Mouse (Mus musculus) thymus, adult 2 months (tissue): ENCODE results near the gene Atg9b. TPM values are rescaled to one million over a fixed set of nuclear protein-coding genes. Genes with fewer than 3 reads are reported as not detected.

Source experiments
- DNase-seq: peaks from one replicate; pipeline ENCODE4 v3.0.0; 2021
- H3K27ac ChIP-seq: fragments of 200-500 bp; 2 replicates; pipeline ENCODE4 v1.5.1; 2012; ENCODE audit warnings: low read length, control low read depth; ENCODE audit not compliant: control insufficient read depth, insufficient read depth
- H3K27me3 ChIP-seq: fragments of 200-500 bp; 2 replicates; pipeline ENCODE4 v1.6.1; 2012; ENCODE audit warnings: mild to moderate bottlenecking, low read length, moderate library complexity, mixed read lengths; ENCODE audit not compliant: control insufficient read depth, insufficient read depth
- H3K36me3 ChIP-seq: fragments of 200-500 bp; 2 replicates; pipeline ENCODE4 v1.6.1; 2012; ENCODE audit warnings: mild to moderate bottlenecking, low read length, moderate library complexity; ENCODE audit not compliant: control insufficient read depth, insufficient read depth
- H3K4me1 ChIP-seq: fragments of 200-500 bp; replicated peaks from 2 replicates; pipeline ENCODE4 v1.6.1; 2012; ENCODE audit warnings: low read length; ENCODE audit not compliant: control insufficient read depth, insufficient read depth
- H3K4me3 ChIP-seq: fragments of 200-500 bp; 2 replicates; pipeline ENCODE4 v1.5.1; 2012; ENCODE audit warnings: mild to moderate bottlenecking, low read length, control low read depth, moderate library complexity; ENCODE audit not compliant: control insufficient read depth, insufficient read depth
- CTCF ChIP-seq: fragments of 200-500 bp; IDR thresholded peaks from 2 replicates; pipeline ENCODE4 v1.5.1; 2012; ENCODE audit warnings: mild to moderate bottlenecking, control low read depth, low read length, moderate library complexity, borderline replicate concordance; ENCODE audit not compliant: control insufficient read depth, poor library complexity, insufficient read depth; ENCODE audit errors: extremely low read depth
- POLR2A ChIP-seq: fragments of 200-500 bp; IDR thresholded peaks from 2 replicates; pipeline ENCODE4 v1.6.1; 2012; ENCODE audit warnings: mild to moderate bottlenecking, low read length, control low read depth, moderate library complexity; ENCODE audit not compliant: control insufficient read depth, poor library complexity, insufficient read depth; ENCODE audit errors: extremely low read depth
- WGBS: fragments of 180-500 bp; shearing (Covaris S2); methylation state at CpG from one replicate; pipeline ENCODE4 v1.1.7; 2018; 5-methylcytosine and 5-hydroxymethylcytosine counted together
- polyA plus RNA-seq: library from polyadenylated mRNA; depleted of rRNA; stranded (reverse); fragments of >200 nt; gene quantifications from 2 replicates; pipeline ENCODE4 v1.2.3, GENCODE M21; 2012

Atg9b gene
- polyA plus RNA-seq, 1 experiment, result 6.8 TPM

DNA sequence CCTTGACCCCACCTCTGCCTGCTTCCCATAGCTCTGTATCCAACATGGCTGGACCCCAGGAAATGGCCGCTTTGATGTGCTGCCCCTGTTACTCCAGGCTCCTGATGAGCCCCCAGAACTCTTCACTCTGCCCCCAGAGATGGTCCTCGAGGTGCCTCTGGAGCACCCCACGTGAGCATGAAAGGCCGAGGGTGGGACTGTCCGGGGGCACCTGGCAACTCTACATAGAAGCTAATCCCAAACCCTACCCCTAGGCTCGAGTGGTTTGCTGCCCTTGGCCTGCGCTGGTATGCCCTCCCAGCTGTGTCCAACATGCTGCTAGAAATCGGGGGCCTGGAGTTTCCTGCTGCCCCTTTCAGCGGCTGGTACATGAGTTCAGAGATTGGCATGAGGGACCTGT, 22.2 kb downstream of the Atg9b start:
- Histone ChIP-seq H3K27me3 (no peaks in the 10 kb centered on the region), H3K27ac (no peak overlapping the region), H3K36me3 (no peaks in the 10 kb centered on the region), H3K4me3 (no peak overlapping the region), H3K4me1 (no peaks in the 10 kb centered on the region)
- no peak for DNase-seq
- TF ChIP-seq CTCF, result no peak
- no peak for TF ChIP-seq POLR2A
- WGBS, result 96% methylated on average over 9 of the region's 9 CpGs

DNA sequence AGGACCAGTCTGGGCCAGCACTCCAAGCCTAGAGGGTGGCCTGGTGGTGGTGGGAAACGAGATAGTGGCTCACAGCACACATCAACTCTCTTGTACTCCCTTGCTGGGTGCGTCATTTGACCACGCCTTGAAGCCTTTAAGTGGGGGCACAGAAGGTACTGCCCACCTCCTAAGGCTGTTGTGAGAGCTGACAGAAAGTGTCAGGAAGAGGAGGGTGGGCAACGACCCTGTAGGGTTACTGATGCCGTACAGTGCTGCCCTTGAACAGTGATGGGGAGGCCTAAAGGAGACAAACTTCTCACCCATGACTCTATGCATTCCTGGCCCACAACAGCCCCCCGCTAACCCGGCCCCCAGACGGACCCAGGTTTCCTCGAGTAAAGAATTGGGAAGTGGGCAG, 25.5 kb downstream of the Atg9b start:
- WGBS, result 91% methylated on average over 9 of the region's 9 CpGs

DNA sequence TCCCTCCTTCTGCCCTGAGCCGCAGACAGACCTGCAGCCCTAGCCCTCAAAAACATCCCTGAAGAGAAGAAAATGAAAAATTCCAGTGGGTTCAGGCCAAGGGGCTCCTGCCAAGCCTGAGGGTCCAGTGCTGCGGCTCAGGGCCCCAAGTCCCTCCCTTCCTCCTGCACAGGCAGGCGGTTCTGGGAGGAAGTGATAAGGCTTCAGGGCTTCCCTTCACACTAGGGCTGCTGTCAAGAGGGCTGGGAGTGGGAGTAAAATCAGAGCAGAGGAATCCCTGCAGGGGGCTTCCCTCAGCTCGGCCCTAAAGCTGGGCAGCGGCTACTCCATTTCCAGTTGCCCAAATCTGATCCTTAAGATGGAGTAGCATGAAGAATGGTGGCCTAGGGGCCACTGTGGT, 26.4 kb downstream of the Atg9b start:
- no peaks in the 10 kb centered on the region for H3K27me3 ChIP-seq
- 11% methylated on average over 5 of the region's 5 CpGs for WGBS
- H3K36me3 ChIP-seq, result no peaks in the 10 kb centered on the region
- no peak overlapping the region for H3K27ac ChIP-seq
- TF ChIP-seq CTCF (no peak), POLR2A (no peak)
- H3K4me3 ChIP-seq, result no peak overlapping the region
- peaks cover 9% of the 10 kb centered on the region for H3K4me1 ChIP-seq
- DNase-seq, result no peak

More for the DNA sequence above, 25.5 kb downstream of the Atg9b start:
- no peaks in the 10 kb centered on the region for H3K27me3 ChIP-seq
- H3K4me1 ChIP-seq, result peaks cover 1% of the 10 kb centered on the region
- H3K27ac ChIP-seq, result no peak overlapping the region
- H3K4me3 ChIP-seq, result no peak overlapping the region
- no peak for DNase-seq
- TF ChIP-seq POLR2A, result no peak
- no peak for TF ChIP-seq CTCF
- H3K36me3 ChIP-seq, result no peaks in the 10 kb centered on the region

DNA sequence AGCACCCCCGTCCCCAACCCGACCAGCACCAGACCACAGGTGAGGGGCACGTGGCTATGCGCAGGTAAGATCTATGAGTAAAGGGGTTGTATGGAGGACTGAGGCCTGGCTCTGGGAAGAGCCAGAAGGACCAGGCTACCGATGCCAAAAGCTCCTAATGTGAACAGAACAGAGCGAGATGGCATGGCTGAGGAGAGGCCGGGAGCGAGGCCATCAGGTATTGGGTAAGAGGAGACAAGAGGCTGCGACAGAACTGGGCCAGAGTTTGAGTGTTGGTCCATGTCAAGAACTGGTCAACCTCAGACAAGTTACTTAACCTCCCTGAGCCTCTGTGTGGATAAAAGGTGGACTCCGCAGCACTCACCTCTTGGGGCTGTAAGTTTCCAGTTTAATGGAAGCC, 27.0 kb downstream of the Atg9b start:
- H3K4me1 ChIP-seq, result peaks cover 9% of the 10 kb centered on the region
- H3K36me3 ChIP-seq, result no peaks in the 10 kb centered on the region
- no peak overlapping the region for H3K4me3 ChIP-seq
- TF ChIP-seq POLR2A, result no peak
- TF ChIP-seq CTCF, result no peak
- no peaks in the 10 kb centered on the region for H3K27me3 ChIP-seq
- 93% methylated on average over 10 of the region's 10 CpGs for WGBS
- DNase-seq, result no peak
- no peak overlapping the region for H3K27ac ChIP-seq

DNA sequence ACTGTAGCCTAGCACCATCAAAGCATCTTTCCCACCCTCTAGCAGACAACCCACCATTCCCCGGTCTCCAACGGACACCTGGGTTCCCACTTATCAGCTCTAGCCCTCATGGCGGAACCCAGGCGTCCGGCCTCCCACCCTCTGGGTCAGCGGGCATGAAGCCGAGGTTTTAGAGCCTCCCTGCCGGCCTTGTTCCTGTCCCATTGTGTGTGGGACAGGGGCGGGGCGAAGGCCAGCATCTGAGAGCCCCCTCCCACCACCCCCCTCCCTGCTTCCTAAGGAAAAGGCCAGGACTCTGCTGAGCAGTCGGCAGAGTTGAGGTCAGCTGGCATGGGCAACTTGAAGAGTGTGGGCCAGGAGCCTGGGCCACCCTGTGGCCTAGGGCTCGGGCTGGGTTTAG, 27.4 kb downstream of the Atg9b start, which contains the start of gene Nos3:
TSS of gene Nos3 (plus strand) at position 303 of the 400 bp plus-strand sequence.
- Histone ChIP-seq H3K4me1 (peaks cover 9% of the 10 kb centered on the region), H3K27ac (no peak within 1 kb of the TSS), H3K4me3 (no peak within 1 kb of the TSS), H3K36me3 (no peaks in the 10 kb centered on the region), H3K27me3 (no peaks in the 10 kb centered on the region)
- 94% methylated on average over 12 of the region's 12 CpGs for WGBS
- TF ChIP-seq CTCF, result no peak
- TF ChIP-seq POLR2A, result no peak
- no peak for DNase-seq

DNA sequence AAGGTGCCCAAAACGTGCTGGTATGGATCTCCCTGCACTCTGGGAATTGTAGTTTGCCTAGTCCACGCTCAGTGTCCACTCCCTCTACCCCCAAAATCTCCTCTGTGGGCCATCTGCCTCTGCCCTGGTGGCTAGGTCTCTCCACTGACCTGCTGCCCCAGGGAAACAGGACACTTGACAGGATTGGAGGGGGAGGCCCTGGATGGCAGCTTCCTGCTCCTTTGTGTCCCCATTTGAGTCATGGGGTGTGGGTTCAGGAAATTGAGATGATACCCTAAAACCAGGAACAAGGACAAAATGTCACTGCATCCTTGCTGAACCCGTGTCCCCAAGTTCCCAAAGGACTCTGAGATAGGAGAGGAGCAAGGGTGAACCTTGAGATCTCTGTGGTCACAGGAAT, 27.9 kb downstream of the Atg9b start:
- WGBS, result 84% methylated on average over 3 of the region's 3 CpGs
- Histone ChIP-seq H3K27ac (no peak overlapping the region), H3K4me3 (no peak overlapping the region), H3K4me1 (peaks cover 9% of the 10 kb centered on the region), H3K36me3 (no peaks in the 10 kb centered on the region), H3K27me3 (no peaks in the 10 kb centered on the region)
- TF ChIP-seq CTCF (no peak), POLR2A (no peak)
- no peak for DNase-seq

DNA sequence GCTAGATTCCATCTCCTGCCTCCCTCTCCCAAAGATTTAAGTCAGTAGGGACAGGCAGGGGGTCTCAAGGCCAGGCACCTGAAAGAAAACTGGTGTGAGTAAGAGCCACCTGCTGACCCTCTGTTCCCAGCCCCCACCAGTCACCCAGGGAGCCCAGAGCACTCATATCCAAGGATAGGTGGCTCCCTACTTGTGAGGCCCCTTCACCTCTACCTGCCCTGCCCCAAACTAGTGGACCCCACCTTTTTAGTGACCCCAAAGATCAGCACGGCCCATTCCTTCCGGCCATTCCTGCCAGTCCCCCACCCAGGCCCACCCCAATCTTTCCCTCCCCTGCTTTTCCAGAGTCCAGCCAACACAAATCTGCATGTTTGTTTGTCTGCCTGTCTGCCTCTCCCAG, 28.5 kb downstream of the Atg9b start:
- TF ChIP-seq POLR2A, result no peak
- TF ChIP-seq CTCF, result no peak
- 90% methylated on average over 2 of the region's 2 CpGs for WGBS
- DNase-seq, result no peak
- no peaks in the 10 kb centered on the region for H3K36me3 ChIP-seq
- H3K27me3 ChIP-seq, result no peaks in the 10 kb centered on the region
- H3K27ac ChIP-seq, result no peak overlapping the region
- peaks cover 9% of the 10 kb centered on the region for H3K4me1 ChIP-seq
- H3K4me3 ChIP-seq, result no peak overlapping the region
